Comparison of ENCODE assay signal across 17 mouse cellular contexts in genomic region chr17:50558239-50558625, GRCm38 (mm10).
"Had no signal": no experiment of that assay in that cellular context is flagged by ENCODE, and none has a peak within 500 bp of the region (broad histone marks: within the 10 kb centered on the region; RNA-seq: fewer than 3 reads in every experiment).

No protein-coding gene starts in this region.

- H3K36me3 ChIP-seq: limb, embryonic 12.5 days; limb, embryonic 15.5 days; liver, embryonic 13.5 days; midbrain, embryonic 12.5 days; midbrain, embryonic 15.5 days; neural tube, embryonic 12.5 days; neural tube, embryonic 15.5 days had no signal

- H3K9ac ChIP-seq: limb, embryonic 12.5 days; limb, embryonic 15.5 days; liver, embryonic 13.5 days; midbrain, embryonic 12.5 days; midbrain, embryonic 15.5 days; neural tube, embryonic 12.5 days; neural tube, embryonic 15.5 days had no signal

- DNase-seq: left cerebral cortex, postnatal 4 days; liver, embryonic 13.5 days; lung, adult 2 months; right cerebral cortex, adult 18-20 months; right cerebral cortex, postnatal 14 days; right cerebral cortex, postnatal 4 days; thymus, adult 2 months; thymus, postnatal 14 days; thymus, postnatal 4 days had no signal

- H3K27me3 ChIP-seq: limb, embryonic 12.5 days; limb, embryonic 15.5 days; liver, embryonic 13.5 days; megakaryocyte, embryonic 14.5 days; midbrain, embryonic 12.5 days; midbrain, embryonic 15.5 days; neural tube, embryonic 12.5 days; neural tube, embryonic 15.5 days had no signal

- H3K4me3 ChIP-seq: limb, embryonic 12.5 days; limb, embryonic 15.5 days; liver, embryonic 13.5 days; megakaryocyte, embryonic 14.5 days; midbrain, embryonic 12.5 days; midbrain, embryonic 15.5 days; neural tube, embryonic 12.5 days; neural tube, embryonic 15.5 days had no signal

- ATAC-seq: midbrain, embryonic 15.5 days had no signal

- H3K9me3 ChIP-seq: limb, embryonic 12.5 days; limb, embryonic 15.5 days; liver, embryonic 13.5 days; megakaryocyte, embryonic 14.5 days; midbrain, embryonic 12.5 days; midbrain, embryonic 15.5 days; neural tube, embryonic 12.5 days; neural tube, embryonic 15.5 days had no signal

- H3K4me1 ChIP-seq: limb, embryonic 15.5 days; megakaryocyte, embryonic 14.5 days; midbrain, embryonic 12.5 days; midbrain, embryonic 15.5 days; neural tube, embryonic 12.5 days; neural tube, embryonic 15.5 days had no signal

- H3K27ac ChIP-seq: limb, embryonic 12.5 days; limb, embryonic 15.5 days; liver, embryonic 13.5 days; midbrain, embryonic 12.5 days; midbrain, embryonic 15.5 days; neural tube, embryonic 12.5 days; neural tube, embryonic 15.5 days; stomach, postnatal 0 days had no signal

- H3K4me2 ChIP-seq: limb, embryonic 12.5 days; limb, embryonic 15.5 days; liver, embryonic 13.5 days; midbrain, embryonic 12.5 days; midbrain, embryonic 15.5 days; neural tube, embryonic 12.5 days; neural tube, embryonic 15.5 days had no signal
